Mouse (Mus musculus): Measurements from ENCODE around the gene Sytl3. TPM values are rescaled to one million over a fixed set of nuclear protein-coding genes. Genes with fewer than 3 reads are reported as not detected.
"Not testable (repeated sequence)": the region's sequence is repeated elsewhere in the genome, so short reads cannot be mapped to it uniquely, and the experiment has no call there.

The Sytl3 gene
- polyA plus RNA-seq, 1 experiment from 2014 or later = 0.30 TPM

DNA sequence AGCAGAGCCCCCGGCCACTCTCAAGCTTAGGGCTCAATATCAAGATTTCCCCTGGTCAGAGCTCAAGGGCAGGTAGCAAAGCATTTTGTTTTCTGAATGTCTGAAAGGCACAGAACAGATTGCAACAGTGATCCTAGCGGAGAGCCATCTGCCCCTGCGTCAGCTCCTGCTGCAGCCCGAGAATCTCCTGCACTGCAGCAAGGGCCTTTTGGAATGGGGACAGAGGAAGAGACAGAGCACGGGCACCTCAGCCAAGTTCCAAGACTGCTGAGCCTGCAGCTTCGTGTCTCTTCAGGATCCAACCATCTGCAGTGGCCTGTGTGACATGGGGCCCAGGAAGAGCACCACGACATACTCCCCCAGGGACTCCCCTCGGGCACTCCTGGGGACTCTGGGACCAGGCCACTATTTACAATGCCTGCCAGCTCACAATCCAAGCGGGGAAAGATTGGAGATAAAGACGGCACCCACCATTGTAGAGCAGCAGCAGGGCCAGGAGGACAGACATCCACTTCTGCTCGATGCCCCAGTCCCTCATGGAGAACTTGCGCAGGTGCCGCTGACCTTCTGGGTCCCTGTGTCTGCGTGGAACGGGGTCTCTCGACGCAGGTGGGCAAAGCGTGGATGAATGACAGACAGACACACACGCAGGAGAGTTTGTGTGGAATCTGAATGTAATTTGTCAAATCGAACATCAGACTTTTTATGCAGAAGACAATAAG lies 38.0 kb upstream of the Sytl3 start:
- H3K9ac ChIP-seq (ENCODE audit: low read length); H3K4me2 ChIP-seq (ENCODE audit: low read length); ATAC-seq (ENCODE audit: insufficient number of reproducible peaks, insufficient read depth, low FRiP score, low read depth); H3K36me3 ChIP-seq (ENCODE audit: control insufficient read depth, insufficient read depth, low read length); H3K4me1 ChIP-seq (ENCODE audit: control insufficient read depth in 2 of 2, insufficient read depth in 2 of 2, low read length in 2 of 2); H3K9me3 ChIP-seq (ENCODE audit: control insufficient read depth, low read length); H3K27ac ChIP-seq (replicated peaks in 1 of 2; ENCODE audit: control insufficient read depth in 1 of 2, insufficient read depth in 1 of 2, low read depth in 2 of 2, low read length in 2 of 2); H3K27me3 ChIP-seq (ENCODE audit: control insufficient read depth, insufficient read depth, low read length); H3K4me3 ChIP-seq (ENCODE audit: control insufficient read depth in 1 of 2, insufficient read depth in 1 of 2, low read depth in 1 of 2, low read length in 2 of 2): not testable (repeated sequence)
- WGBS = 71% methylated on average over 17 of the region's 20 CpGs

DNA sequence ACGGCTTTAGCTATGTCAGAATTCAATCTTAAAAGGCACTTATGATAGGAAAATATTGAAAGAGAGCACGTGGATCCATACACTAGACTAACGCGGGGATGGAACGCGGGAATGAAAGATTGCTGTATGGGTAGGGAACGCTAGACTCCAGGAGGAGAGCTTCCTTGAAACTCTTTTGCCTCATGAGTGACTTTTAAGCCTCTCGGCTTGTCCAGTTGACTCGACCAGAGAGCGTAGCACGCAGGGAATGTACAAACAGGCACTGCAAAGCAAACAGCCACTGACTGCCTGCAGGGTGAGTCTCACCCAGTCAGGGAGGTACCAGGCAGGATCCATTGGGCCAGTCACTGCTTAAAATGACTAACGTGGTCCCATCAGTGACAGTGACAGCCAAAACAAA lies 36.9 kb upstream of the Sytl3 start:
- not testable (repeated sequence) for H3K4me1 ChIP-seq (ENCODE audit: control insufficient read depth in 2 of 2, insufficient read depth in 2 of 2, low read length in 2 of 2); H3K4me3 ChIP-seq (ENCODE audit: control insufficient read depth in 1 of 2, insufficient read depth in 1 of 2, low read depth in 1 of 2, low read length in 2 of 2); H3K9ac ChIP-seq (ENCODE audit: low read length); H3K36me3 ChIP-seq (ENCODE audit: control insufficient read depth, insufficient read depth, low read length); H3K27me3 ChIP-seq (ENCODE audit: control insufficient read depth, insufficient read depth, low read length); H3K27ac ChIP-seq (replicated peaks in 1 of 2; ENCODE audit: control insufficient read depth in 1 of 2, insufficient read depth in 1 of 2, low read depth in 2 of 2, low read length in 2 of 2); H3K4me2 ChIP-seq (ENCODE audit: low read length); H3K9me3 ChIP-seq (ENCODE audit: control insufficient read depth, low read length); ATAC-seq (ENCODE audit: insufficient number of reproducible peaks, insufficient read depth, low FRiP score, low read depth)
- WGBS = 88% methylated on average over 11 of the region's 12 CpGs

DNA sequence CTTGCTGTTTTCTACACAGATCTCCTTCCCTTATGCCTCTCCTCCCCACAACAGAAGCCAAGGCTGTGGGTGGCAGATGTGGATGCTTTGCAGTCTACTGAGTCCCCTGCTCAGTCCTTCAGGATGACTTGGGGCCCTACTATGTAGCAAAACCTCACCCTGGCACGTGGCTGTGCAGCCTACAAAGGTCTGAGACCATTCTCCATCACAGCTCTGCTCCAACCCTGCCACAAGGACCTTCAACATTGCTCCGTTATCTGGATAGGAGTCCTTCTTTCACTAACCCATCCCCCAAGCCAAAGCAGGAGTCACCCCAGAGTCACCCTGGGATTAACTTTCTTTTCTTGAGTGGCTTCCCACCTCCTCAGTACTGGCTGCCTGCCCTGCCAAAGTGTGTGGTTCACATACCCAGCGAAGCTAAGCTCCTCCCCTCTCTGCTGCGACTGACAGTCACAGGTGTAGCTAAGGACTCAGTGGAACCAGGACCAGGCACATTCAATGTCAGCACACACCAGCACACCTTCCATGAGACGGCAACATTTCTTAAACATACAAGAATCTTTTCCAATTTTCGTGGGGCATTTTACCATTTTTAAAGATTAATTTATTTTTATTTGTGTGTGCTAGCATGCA lies 33.9 kb upstream of the Sytl3 start:
- not testable (repeated sequence) for H3K36me3 ChIP-seq (ENCODE audit: control insufficient read depth, insufficient read depth, low read length); H3K4me2 ChIP-seq (ENCODE audit: low read length); H3K9ac ChIP-seq (ENCODE audit: low read length); H3K4me3 ChIP-seq (ENCODE audit: control insufficient read depth in 1 of 2, insufficient read depth in 1 of 2, low read depth in 1 of 2, low read length in 2 of 2); H3K27me3 ChIP-seq (ENCODE audit: control insufficient read depth, insufficient read depth, low read length); H3K27ac ChIP-seq (replicated peaks in 1 of 2; ENCODE audit: control insufficient read depth in 1 of 2, insufficient read depth in 1 of 2, low read depth in 2 of 2, low read length in 2 of 2); H3K4me1 ChIP-seq (ENCODE audit: control insufficient read depth in 2 of 2, insufficient read depth in 2 of 2, low read length in 2 of 2); H3K9me3 ChIP-seq (ENCODE audit: control insufficient read depth, low read length)
- ATAC-seq (ENCODE audit: insufficient number of reproducible peaks, insufficient read depth, low FRiP score, low read depth) = peak; percentile 54; the same call in 1 of the 2 replicates
- WGBS = 53% methylated on average over 1 of the region's 6 CpGs

DNA sequence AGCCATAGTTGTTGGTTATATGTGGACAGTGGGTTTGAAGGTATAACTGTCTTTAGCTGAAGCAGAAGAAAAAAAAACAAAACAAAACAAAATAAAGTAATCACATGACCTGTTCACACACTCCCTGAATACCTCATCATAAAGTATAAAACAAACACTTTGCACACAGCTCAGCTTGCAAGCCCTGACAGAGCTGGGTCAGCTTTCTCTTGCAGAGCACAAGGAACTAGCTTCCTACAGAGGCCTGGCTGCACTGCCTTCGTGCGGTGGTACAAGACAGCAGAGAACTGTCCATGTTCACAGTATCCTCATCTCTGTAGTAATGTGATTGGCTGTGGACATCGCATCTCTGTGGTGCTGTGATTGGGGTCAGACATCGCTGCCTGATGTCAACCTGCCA lies 28.5 kb upstream of the Sytl3 start:
- H3K27me3 ChIP-seq (ENCODE audit: control insufficient read depth, insufficient read depth, low read length); H3K36me3 ChIP-seq (ENCODE audit: control insufficient read depth, insufficient read depth, low read length); H3K4me1 ChIP-seq (ENCODE audit: control insufficient read depth in 2 of 2, insufficient read depth in 2 of 2, low read length in 2 of 2); ATAC-seq (ENCODE audit: insufficient number of reproducible peaks, insufficient read depth, low FRiP score, low read depth); H3K4me2 ChIP-seq (ENCODE audit: low read length); H3K9ac ChIP-seq (ENCODE audit: low read length); H3K27ac ChIP-seq (replicated peaks in 1 of 2; ENCODE audit: control insufficient read depth in 1 of 2, insufficient read depth in 1 of 2, low read depth in 2 of 2, low read length in 2 of 2); H3K9me3 ChIP-seq (ENCODE audit: control insufficient read depth, low read length); H3K4me3 ChIP-seq (ENCODE audit: control insufficient read depth in 1 of 2, insufficient read depth in 1 of 2, low read depth in 1 of 2, low read length in 2 of 2): not testable (repeated sequence)
- WGBS = 91% methylated on average over 4 of the region's 4 CpGs

DNA sequence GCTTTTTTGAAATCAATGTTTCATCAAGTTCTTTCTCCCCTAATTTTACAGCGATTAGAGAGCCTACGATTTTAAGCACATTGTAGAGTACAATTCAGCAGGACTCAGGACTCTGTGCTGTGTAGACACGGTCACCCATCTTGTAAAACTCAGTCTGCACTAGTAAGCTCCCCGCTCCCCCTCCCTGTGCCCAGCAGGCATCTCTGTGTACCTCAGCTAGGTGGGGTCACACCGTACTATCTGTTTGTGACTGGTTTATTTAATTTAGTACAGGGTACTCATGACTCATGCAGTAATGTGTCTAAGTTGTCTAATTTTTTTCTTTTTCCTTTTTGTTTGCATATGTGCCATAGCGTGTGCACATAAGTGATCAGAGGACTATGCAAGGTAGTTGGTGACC lies 26.0 kb upstream of the Sytl3 start:
- not testable (repeated sequence) for ATAC-seq (ENCODE audit: insufficient number of reproducible peaks, insufficient read depth, low FRiP score, low read depth)

DNA sequence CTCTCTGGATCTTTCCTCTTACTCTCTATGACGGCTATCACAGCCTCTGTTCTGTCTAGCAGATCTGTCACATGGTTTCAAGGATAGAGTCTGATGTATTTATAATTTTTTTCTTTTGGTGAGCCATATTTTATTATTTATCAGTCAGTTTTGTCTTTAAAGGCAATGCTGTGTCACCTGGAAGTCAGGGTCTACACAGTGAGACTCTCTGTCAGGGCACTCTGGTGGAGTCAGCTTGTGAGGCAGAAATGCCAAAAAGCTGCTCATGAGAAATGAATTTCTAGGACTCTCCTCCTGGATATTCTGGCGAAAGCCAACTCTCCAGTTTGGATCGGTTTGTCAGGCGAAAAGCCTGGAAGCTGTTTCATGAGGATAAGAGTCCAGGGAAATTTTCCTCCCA lies 23.1 kb upstream of the Sytl3 start:
- not testable (repeated sequence) for ATAC-seq (ENCODE audit: insufficient number of reproducible peaks, insufficient read depth, low FRiP score, low read depth); H3K36me3 ChIP-seq (ENCODE audit: control insufficient read depth, insufficient read depth, low read length); H3K4me3 ChIP-seq (ENCODE audit: control insufficient read depth in 1 of 2, insufficient read depth in 1 of 2, low read depth in 1 of 2, low read length in 2 of 2); H3K9ac ChIP-seq (ENCODE audit: low read length); H3K4me2 ChIP-seq (ENCODE audit: low read length); H3K9me3 ChIP-seq (ENCODE audit: control insufficient read depth, low read length); H3K27ac ChIP-seq (replicated peaks in 1 of 2; ENCODE audit: control insufficient read depth in 1 of 2, insufficient read depth in 1 of 2, low read depth in 2 of 2, low read length in 2 of 2); H3K27me3 ChIP-seq (ENCODE audit: control insufficient read depth, insufficient read depth, low read length); H3K4me1 ChIP-seq (ENCODE audit: control insufficient read depth in 2 of 2, insufficient read depth in 2 of 2, low read length in 2 of 2)
- WGBS = 100% methylated on average over 1 of the region's 4 CpGs

More for the DNA sequence above, 26.0 kb upstream of the Sytl3 start:
- H3K4me3 ChIP-seq (ENCODE audit: control insufficient read depth in 1 of 2, insufficient read depth in 1 of 2, low read depth in 1 of 2, low read length in 2 of 2); H3K4me2 ChIP-seq (ENCODE audit: low read length); H3K27me3 ChIP-seq (ENCODE audit: control insufficient read depth, insufficient read depth, low read length); H3K9ac ChIP-seq (ENCODE audit: low read length); H3K9me3 ChIP-seq (ENCODE audit: control insufficient read depth, low read length); H3K27ac ChIP-seq (replicated peaks in 1 of 2; ENCODE audit: control insufficient read depth in 1 of 2, insufficient read depth in 1 of 2, low read depth in 2 of 2, low read length in 2 of 2); H3K36me3 ChIP-seq (ENCODE audit: control insufficient read depth, insufficient read depth, low read length); H3K4me1 ChIP-seq (ENCODE audit: control insufficient read depth in 2 of 2, insufficient read depth in 2 of 2, low read length in 2 of 2): not testable (repeated sequence)
- WGBS = 91% methylated on average over 6 of the region's 6 CpGs

DNA sequence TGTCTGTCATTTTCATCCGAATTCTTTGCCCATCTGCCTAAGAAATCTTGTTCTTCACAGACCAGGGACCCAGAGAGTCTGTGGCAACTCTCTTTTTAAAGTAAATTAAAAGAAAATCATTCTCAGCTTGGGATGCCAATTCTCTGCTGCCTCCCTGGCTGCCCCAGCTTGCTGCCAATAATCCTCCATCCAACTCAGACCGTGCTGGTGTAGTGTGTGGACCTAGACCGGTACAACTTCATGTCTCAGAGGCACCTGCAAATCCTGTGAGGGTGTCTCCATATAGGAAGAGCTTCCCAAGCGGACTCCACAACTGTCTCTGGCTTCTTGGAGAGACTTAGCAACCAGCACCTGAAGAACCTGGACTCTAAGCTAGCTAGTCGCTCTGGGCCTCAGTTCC lies 22.0 kb upstream of the Sytl3 start:
- H3K27ac ChIP-seq (replicated peaks in 1 of 2; ENCODE audit: control insufficient read depth in 1 of 2, insufficient read depth in 1 of 2, low read depth in 2 of 2, low read length in 2 of 2) = no peak overlapping the region
- H3K9ac ChIP-seq (ENCODE audit: low read length) = no peak overlapping the region
- no peak for ATAC-seq (ENCODE audit: insufficient number of reproducible peaks, insufficient read depth, low FRiP score, low read depth)
- H3K9me3 ChIP-seq (ENCODE audit: control insufficient read depth, low read length) = no peaks in the 10 kb centered on the region
- no peak overlapping the region for H3K4me2 ChIP-seq (ENCODE audit: low read length)
- H3K4me1 ChIP-seq (ENCODE audit: control insufficient read depth in 2 of 2, insufficient read depth in 2 of 2, low read length in 2 of 2) = no peaks in the 10 kb centered on the region
- 65% methylated on average over 5 of the region's 5 CpGs for WGBS
- H3K27me3 ChIP-seq (ENCODE audit: control insufficient read depth, insufficient read depth, low read length) = no peaks in the 10 kb centered on the region
- H3K4me3 ChIP-seq (ENCODE audit: control insufficient read depth in 1 of 2, insufficient read depth in 1 of 2, low read depth in 1 of 2, low read length in 2 of 2) = no peak overlapping the region
- H3K36me3 ChIP-seq (ENCODE audit: control insufficient read depth, insufficient read depth, low read length) = no peaks in the 10 kb centered on the region

DNA sequence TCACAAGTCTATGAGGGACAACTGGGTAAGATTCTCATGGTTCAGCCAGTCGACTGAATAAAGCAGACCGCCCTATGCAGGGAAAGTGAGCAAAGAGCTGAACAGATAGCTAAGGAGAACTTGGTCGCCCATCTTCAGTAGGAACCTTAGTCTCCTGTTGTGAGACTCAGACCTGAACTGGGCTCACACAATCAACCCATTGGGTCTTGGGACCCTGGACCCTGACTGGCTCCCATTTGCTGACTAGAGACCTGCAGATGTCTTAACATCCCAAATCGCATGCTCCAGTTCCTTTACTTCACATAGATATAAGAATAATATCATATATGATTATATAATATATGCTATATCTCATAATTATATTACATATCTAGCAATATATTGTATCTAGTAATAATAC lies 21.5 kb upstream of the Sytl3 start:
- not testable (repeated sequence) for H3K27me3 ChIP-seq (ENCODE audit: control insufficient read depth, insufficient read depth, low read length); H3K4me1 ChIP-seq (ENCODE audit: control insufficient read depth in 2 of 2, insufficient read depth in 2 of 2, low read length in 2 of 2); H3K4me2 ChIP-seq (ENCODE audit: low read length); ATAC-seq (ENCODE audit: insufficient number of reproducible peaks, insufficient read depth, low FRiP score, low read depth); H3K4me3 ChIP-seq (ENCODE audit: control insufficient read depth in 1 of 2, insufficient read depth in 1 of 2, low read depth in 1 of 2, low read length in 2 of 2); H3K36me3 ChIP-seq (ENCODE audit: control insufficient read depth, insufficient read depth, low read length); H3K9me3 ChIP-seq (ENCODE audit: control insufficient read depth, low read length); H3K27ac ChIP-seq (replicated peaks in 1 of 2; ENCODE audit: control insufficient read depth in 1 of 2, insufficient read depth in 1 of 2, low read depth in 2 of 2, low read length in 2 of 2); H3K9ac ChIP-seq (ENCODE audit: low read length)
- 81% methylated on average over 3 of the region's 4 CpGs for WGBS
